Mouse (Mus musculus): ENCODE measurements around the gene Hoxa1. TPM values are rescaled to one million over a fixed set of nuclear protein-coding genes. Genes with fewer than 3 reads are reported as not detected.
A peak's percentile ranks its signal among the peaks of the same experiment; 100 is the strongest.

Hoxa1 gene
- polyA plus RNA-seq, 1 experiment from 2014 or later: 1.0 TPM

- 20% methylated on average over 16 of the region's 16 CpGs for WGBS (ENCODE audit: insufficient replicate concordance)
- Histone ChIP-seq H3K4me1 (peaks cover 12% of the 10 kb centered on the region; the same call in 1 of the 2 replicates), H3K9me3 (replicated peaks) (no peaks in the 10 kb centered on the region), H3K27ac (peak overlapping the region; percentile 23; the same call in 1 of the 2 replicates), H3K27me3 (replicated peaks) (peaks cover 98% of the 10 kb centered on the region), H3K4me3 (no peak overlapping the region), H3K36me3 (no peaks in the 10 kb centered on the region), H3K9ac (no peak overlapping the region), H3K4me2 (peak overlapping the region; percentile 15; the same call in 1 of the 2 replicates)
- no peak for ATAC-seq
These were observed 11.5 kb upstream of the Hoxa1 start for GRCm38 (mm10) chr6:52169499-52170165.

DNA sequence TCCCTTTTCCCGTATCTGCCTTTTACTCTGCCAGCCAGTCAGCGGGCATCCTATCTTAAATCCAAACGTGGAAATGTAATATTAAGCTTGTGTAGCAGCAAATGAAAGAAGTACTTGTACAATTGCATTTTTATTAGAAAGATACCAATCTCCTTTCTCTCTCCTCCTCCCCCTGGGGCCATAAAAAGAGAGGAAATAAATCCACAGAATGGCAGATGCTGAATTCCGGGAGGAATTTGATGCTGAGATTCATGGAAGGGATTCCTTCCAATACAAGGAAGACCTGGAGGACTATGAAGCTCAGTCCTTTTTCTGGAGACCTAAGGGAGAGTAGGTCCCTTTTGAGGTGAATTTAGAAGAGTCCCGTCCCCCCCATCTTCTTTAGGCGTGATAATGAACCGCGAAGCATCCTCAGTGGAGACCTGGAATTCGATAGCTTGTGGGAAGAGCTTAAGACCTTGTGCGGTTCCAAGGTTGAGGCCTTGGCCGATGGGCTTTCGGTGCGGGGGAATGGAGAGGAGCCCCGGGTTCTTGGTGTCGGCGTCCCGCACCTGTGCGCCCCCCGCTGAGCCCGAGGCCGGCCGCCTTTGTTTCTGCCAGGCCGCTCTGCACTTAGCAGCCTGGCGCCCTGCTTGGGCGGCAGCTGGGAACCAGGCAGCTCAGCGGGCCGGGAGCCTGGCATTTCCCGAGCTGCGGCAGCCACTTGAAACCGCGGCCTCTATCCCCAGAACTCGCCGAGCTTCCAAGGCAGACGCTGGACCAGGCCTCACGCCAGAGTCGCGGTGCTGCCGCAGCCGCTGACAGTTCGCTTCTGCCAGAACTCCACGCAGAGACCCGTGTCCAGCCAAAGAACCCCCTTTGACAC, 10.3 kb upstream of the Hoxa1 start:
- peak overlapping the region; percentile 40; the same call in 1 of the 2 replicates for H3K9ac ChIP-seq
- H3K4me1 ChIP-seq: peaks cover 12% of the 10 kb centered on the region; the same call in 1 of the 2 replicates
- H3K4me3 ChIP-seq: no peak overlapping the region
- ATAC-seq: no peak
- H3K27me3 ChIP-seq (replicated peaks): peaks cover 100% of the 10 kb centered on the region
- peak overlapping the region; percentile 27 for H3K4me2 ChIP-seq
- 5% methylated on average over 42 of the region's 42 CpGs for WGBS (ENCODE audit: insufficient replicate concordance)
- no peaks in the 10 kb centered on the region for H3K9me3 ChIP-seq (replicated peaks)
- no peaks in the 10 kb centered on the region for H3K36me3 ChIP-seq
- peak overlapping the region; percentile 41; the same call in 1 of the 2 replicates for H3K27ac ChIP-seq

- peaks cover 100% of the 10 kb centered on the region for H3K27me3 ChIP-seq (replicated peaks)
- H3K36me3 ChIP-seq: no peaks in the 10 kb centered on the region
- ATAC-seq: no peak
- no peaks in the 10 kb centered on the region for H3K9me3 ChIP-seq (replicated peaks)
- H3K9ac ChIP-seq: no peak overlapping the region
- no peak overlapping the region for H3K27ac ChIP-seq
- WGBS (ENCODE audit: insufficient replicate concordance): 10% methylated on average over 14 of the region's 14 CpGs
- H3K4me1 ChIP-seq: peaks cover 10% of the 10 kb centered on the region; the same call in 1 of the 2 replicates
- H3K4me3 ChIP-seq: no peak overlapping the region
- no peak overlapping the region for H3K4me2 ChIP-seq
These were observed 9.6 kb upstream of the Hoxa1 start for GRCm38 (mm10) chr6:52167736-52168161.

GRCm38 (mm10) chr6:52167176-52167575, 9.1 kb upstream of the Hoxa1 start:
- Histone ChIP-seq H3K4me1 (peaks cover 4% of the 10 kb centered on the region; the same call in 1 of the 2 replicates), H3K9me3 (replicated peaks) (no peaks in the 10 kb centered on the region), H3K4me2 (no peak overlapping the region), H3K27me3 (replicated peaks) (peaks cover 98% of the 10 kb centered on the region), H3K36me3 (no peaks in the 10 kb centered on the region), H3K9ac (no peak overlapping the region), H3K4me3 (no peak overlapping the region), H3K27ac (no peak overlapping the region)
- ATAC-seq: no peak
- 23% methylated on average over 1 of the region's 1 CpGs for WGBS (ENCODE audit: insufficient replicate concordance)

GRCm38 (mm10) chr6:52166431-52167077, 8.4 kb upstream of the Hoxa1 start:
- Histone ChIP-seq H3K36me3 (no peaks in the 10 kb centered on the region), H3K4me1 (no peaks in the 10 kb centered on the region; the same call in 1 of the 2 replicates), H3K4me3 (no peak overlapping the region), H3K27ac (no peak overlapping the region), H3K9me3 (replicated peaks) (no peaks in the 10 kb centered on the region), H3K27me3 (replicated peaks) (peaks cover 98% of the 10 kb centered on the region), H3K9ac (no peak overlapping the region), H3K4me2 (no peak overlapping the region)
- 8% methylated on average over 4 of the region's 4 CpGs for WGBS (ENCODE audit: insufficient replicate concordance)
- ATAC-seq: no peak

DNA sequence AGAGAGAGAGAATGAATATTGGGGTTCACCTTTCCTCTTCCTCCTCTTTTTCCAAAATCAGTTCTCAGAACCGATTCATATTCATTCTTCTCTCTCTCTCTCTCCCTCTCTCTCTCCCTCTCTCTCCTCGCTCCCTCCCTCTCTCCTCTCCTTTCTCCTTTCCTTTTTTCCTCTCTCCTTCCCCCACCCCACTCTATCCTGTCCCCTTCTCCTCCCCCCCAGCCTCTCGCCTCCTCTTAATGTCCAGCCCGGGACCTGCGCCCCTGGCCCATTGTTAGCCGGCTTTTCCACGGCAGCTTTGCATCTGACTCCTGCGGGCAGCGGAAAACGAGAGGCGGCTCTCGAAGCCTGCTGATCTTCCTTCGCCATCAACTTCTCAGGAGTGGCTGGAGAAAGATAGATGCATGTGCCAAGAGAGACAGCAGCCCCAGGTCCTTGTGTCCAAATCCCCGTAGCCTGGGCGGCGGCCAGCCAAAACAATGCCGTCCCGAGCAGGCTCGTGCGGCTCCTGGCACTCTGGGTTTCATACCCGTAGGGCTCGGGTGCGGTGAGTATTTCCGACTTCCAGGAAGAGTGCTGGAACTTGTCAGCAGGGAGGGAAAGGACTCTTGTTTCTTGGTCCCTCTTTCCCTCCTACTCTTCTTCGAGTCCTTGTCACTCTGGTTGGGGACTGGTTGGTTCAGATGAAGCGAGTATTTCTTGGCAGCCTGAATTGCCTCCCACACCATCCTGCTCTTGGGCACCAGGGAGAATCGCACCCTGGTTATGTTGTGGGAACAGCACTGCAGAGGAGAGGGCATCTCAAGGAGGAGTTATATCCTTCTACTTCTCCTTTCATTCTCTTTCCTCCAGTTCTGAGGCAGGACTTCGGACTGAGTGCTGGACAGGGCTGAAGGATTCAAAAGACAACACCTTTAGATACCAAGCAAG, 7.6 kb upstream of the Hoxa1 start:
- WGBS (ENCODE audit: insufficient replicate concordance): 3% methylated on average over 27 of the region's 28 CpGs
- Histone ChIP-seq H3K27ac (0 out of 2 replicates have a peak overlapping the region, but pooled peaks have one; percentile 36), H3K9ac (peak overlapping the region; percentile 31; the same call in 1 of the 2 replicates), H3K27me3 (replicated peaks) (peaks cover 98% of the 10 kb centered on the region), H3K36me3 (no peaks in the 10 kb centered on the region), H3K4me3 (peak overlapping the region; percentile 9; the same call in 1 of the 2 replicates), H3K4me2 (peak overlapping the region; percentile 39), H3K9me3 (replicated peaks) (no peaks in the 10 kb centered on the region), H3K4me1 (no peaks in the 10 kb centered on the region; the same call in 1 of the 2 replicates)
- ATAC-seq: no peak

- H3K27me3 ChIP-seq (replicated peaks): peaks cover 98% of the 10 kb centered on the region
- H3K9ac ChIP-seq: peak within 1 kb of the TSS; percentile 52
- ATAC-seq: no peak
These were observed 6.7 kb upstream of the Hoxa1 start, which contains the start of gene Hoxa2 for GRCm38 (mm10) chr6:52164626-52165440. Gene Hoxa2, minus strand, starts transcription at chr6:52164831.

DNA sequence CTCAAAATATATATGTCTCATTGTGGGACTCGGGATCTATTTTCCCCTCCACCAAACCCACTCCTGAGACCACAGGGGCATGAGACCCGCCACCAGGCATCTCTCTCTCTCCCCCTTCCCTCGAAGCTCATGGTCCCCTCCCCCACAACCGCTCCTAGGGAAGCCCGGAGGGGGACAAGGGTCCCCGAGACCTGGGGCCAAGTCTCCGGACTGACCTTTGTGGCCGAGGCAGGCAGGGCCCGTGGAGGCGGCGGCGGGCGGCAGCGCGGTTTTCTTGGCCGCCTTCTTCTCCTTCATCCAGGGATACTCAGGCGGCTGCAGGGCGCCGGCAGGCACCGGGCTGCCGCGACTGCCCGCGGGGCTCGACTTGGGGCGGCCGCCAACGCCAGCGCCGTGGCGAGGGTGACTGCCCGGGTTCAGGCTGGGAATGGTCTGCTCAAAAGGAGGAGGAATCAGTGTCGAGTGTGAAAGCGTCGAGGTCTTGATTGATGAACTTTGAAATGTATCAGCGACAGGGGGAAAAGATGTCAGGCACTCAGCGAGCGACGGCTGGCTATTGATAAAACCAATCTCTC, 6.0 kb upstream of the Hoxa1 start:
- H3K9ac ChIP-seq: peak overlapping the region; percentile 52
- under 1% methylated on average over 39 of the region's 39 CpGs for WGBS (ENCODE audit: insufficient replicate concordance)
- H3K27ac ChIP-seq: peak overlapping the region; percentile 49
- H3K4me3 ChIP-seq: peak overlapping the region; percentile 37
- peak overlapping the region; percentile 39 for H3K4me2 ChIP-seq
- H3K4me1 ChIP-seq: 0 out of 2 replicates have a peak, but pooled peaks cover 3% of the 10 kb centered on the region
- H3K36me3 ChIP-seq: no peaks in the 10 kb centered on the region
- no peak for ATAC-seq
- H3K9me3 ChIP-seq (replicated peaks): no peaks in the 10 kb centered on the region
- H3K27me3 ChIP-seq (replicated peaks): peaks cover 98% of the 10 kb centered on the region

More at GRCm38 (mm10) chr6:52164626-52165440, 6.7 kb upstream of the Hoxa1 start, which contains the start of gene Hoxa2:
- no peaks in the 10 kb centered on the region for H3K36me3 ChIP-seq
- no peaks in the 10 kb centered on the region for H3K9me3 ChIP-seq (replicated peaks)
- H3K4me3 ChIP-seq: peak within 1 kb of the TSS; percentile 37
- 4% methylated on average over 25 of the region's 25 CpGs for WGBS (ENCODE audit: insufficient replicate concordance)
- 0 out of 2 replicates have a peak, but pooled peaks cover 2% of the 10 kb centered on the region for H3K4me1 ChIP-seq
- H3K4me2 ChIP-seq: peak within 1 kb of the TSS; percentile 39
- H3K27ac ChIP-seq: peak within 1 kb of the TSS; percentile 49

DNA sequence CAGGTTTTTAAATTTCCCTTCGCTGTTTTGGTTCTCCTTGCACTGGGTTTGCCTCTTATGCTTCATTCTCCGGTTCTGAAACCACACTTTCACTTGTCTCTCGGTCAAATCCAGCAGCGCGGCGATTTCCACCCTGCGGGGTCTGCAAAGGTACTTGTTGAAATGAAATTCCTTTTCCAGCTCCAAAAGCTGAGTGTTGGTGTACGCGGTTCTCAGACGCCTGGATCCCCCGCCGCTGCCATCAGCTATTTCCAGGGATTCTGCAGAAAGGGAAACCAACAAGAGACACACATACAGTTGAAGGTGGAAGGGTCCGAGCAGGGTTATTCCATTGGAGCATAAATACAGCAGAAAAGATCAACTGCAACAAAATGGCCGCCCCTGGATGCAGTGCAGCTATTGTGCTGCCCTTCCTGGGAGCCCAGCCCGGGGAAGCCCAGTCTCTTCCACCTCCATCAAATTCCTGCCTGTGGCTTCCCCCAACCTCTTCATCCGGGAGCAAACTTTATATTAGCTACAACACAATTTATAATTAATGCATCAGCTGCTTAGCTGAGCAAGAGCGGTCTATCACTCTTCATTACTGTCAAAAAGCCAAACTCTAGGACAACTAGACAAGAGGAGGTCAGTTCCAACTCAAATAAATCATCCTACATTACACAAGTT, 5.4 kb upstream of the Hoxa1 start:
- peaks cover 6% of the 10 kb centered on the region for H3K4me1 ChIP-seq
- WGBS (ENCODE audit: insufficient replicate concordance): 8% methylated on average over 17 of the region's 17 CpGs
- peak overlapping the region; percentile 39 for H3K4me2 ChIP-seq
- H3K36me3 ChIP-seq: no peaks in the 10 kb centered on the region
- H3K27me3 ChIP-seq (replicated peaks): peaks cover 98% of the 10 kb centered on the region
- no peaks in the 10 kb centered on the region for H3K9me3 ChIP-seq (replicated peaks)
- H3K9ac ChIP-seq: 0 out of 2 replicates have a peak overlapping the region, but pooled peaks have one; percentile 19
- no peak for ATAC-seq
- H3K4me3 ChIP-seq: peak overlapping the region; percentile 19
- peak overlapping the region; percentile 49 for H3K27ac ChIP-seq

Data from liver, embryonic 12.5 days (tissue).